Mouse (Mus musculus) naive thymus-derived CD4-positive, alpha-beta T cell, adult 2 months (primary cell): ENCODE measurements around the gene Ssu72.
A peak's percentile ranks its signal among the peaks of the same experiment; 100 is the strongest.

Source experiments
- DNase-seq: peaks from one replicate; pipeline ENCODE4 v3.0.0-alpha.2; 2011; ENCODE audit warnings: low read depth

The Ssu72 gene

GRCm38 (mm10) chr4:155746575-155747490 is 42.2 kb downstream of the Ssu72 start:
- no peak for DNase-seq

- DNase-seq = no peak
These were observed 52.4 kb downstream of the Ssu72 start for GRCm38 (mm10) chr4:155757011-155757410.

- DNase-seq = peak; percentile 75
These were observed 55.4 kb downstream of the Ssu72 start for GRCm38 (mm10) chr4:155759862-155760612.

GRCm38 (mm10) chr4:155760613-155761355 is 56.2 kb downstream of the Ssu72 start, which contains the start of gene Atad3a:
Gene Atad3a, minus strand, starts transcription at chr4:155761093.
- DNase-seq = peak; percentile 96

- DNase-seq = no peak
These were observed 56.9 kb downstream of the Ssu72 start for GRCm38 (mm10) chr4:155761356-155762099.

GRCm38 (mm10) chr4:155762357-155762756 is 57.8 kb downstream of the Ssu72 start:
- no peak for DNase-seq

GRCm38 (mm10) chr4:155769496-155769879 is 64.9 kb downstream of the Ssu72 start:
- no peak for DNase-seq

- DNase-seq = peak; percentile 85
These were observed 65.4 kb downstream of the Ssu72 start for GRCm38 (mm10) chr4:155769880-155770512.

- DNase-seq = no peak
These were observed 66.0 kb downstream of the Ssu72 start for GRCm38 (mm10) chr4:155770626-155771025.

- DNase-seq = no peak
These were observed 67.1 kb downstream of the Ssu72 start for GRCm38 (mm10) chr4:155771706-155772105.

- DNase-seq = no peak
These were observed 68.2 kb downstream of the Ssu72 start for GRCm38 (mm10) chr4:155772786-155773185.

GRCm38 (mm10) chr4:155773335-155774078 is 68.9 kb downstream of the Ssu72 start:
- DNase-seq = no peak

- peak; percentile 86 for DNase-seq
These were observed 69.7 kb downstream of the Ssu72 start, which contains the start of gene Vwa1 for GRCm38 (mm10) chr4:155774280-155774754. Gene Vwa1, minus strand, starts transcription at chr4:155774698.

- no peak for DNase-seq
These were observed 70.6 kb downstream of the Ssu72 start for GRCm38 (mm10) chr4:155774971-155775740.

- no peak for DNase-seq
These were observed 71.3 kb downstream of the Ssu72 start for GRCm38 (mm10) chr4:155775855-155776254.

GRCm38 (mm10) chr4:155776704-155777335 is 72.2 kb downstream of the Ssu72 start:
- DNase-seq = no peak

GRCm38 (mm10) chr4:155777816-155778215 is 73.2 kb downstream of the Ssu72 start:
- DNase-seq = no peak

GRCm38 (mm10) chr4:155779498-155779897 is 74.9 kb downstream of the Ssu72 start:
- no peak for DNase-seq

- no peak for DNase-seq
These were observed 76.3 kb downstream of the Ssu72 start for GRCm38 (mm10) chr4:155780895-155781294.
